Mouse (Mus musculus) cerebellum, postnatal 10 days (tissue): ENCODE measurements at regions not wholly inside any gene's neighbourhood (a gene's known extent, or its start where the extent isn't known, plus 50 kb on each side); places are given as distances from the start of the nearest gene placed in this dataset.

ENCODE experiments used
- DNase-seq, 2 experiments: peaks; one replicate each; pipeline ENCODE4 v3.0.0; 2021; ENCODE audit warnings: mixed read lengths in 2 of 2

- DNase-seq: peak in 1 of 2 experiments; percentile 45
Measured at GRCm38 (mm10) chr5:33511529-33512252, 77.9 kb upstream of the Nkx1-1 start.

- no peak for DNase-seq
Measured at GRCm38 (mm10) chr5:33505786-33506185, 72.0 kb upstream of the Nkx1-1 start.

GRCm38 (mm10) chr5:33501735-33502495 lies 68.1 kb upstream of the Nkx1-1 start:
- no peak for DNase-seq

GRCm38 (mm10) chr5:33501211-33501610 lies 67.4 kb upstream of the Nkx1-1 start:
- peak in 1 of 2 experiments; percentile 35 for DNase-seq

- peak; percentile 97 to 98 for DNase-seq
Measured at GRCm38 (mm10) chr5:33495900-33496529, 62.2 kb upstream of the Nkx1-1 start.

- no peak for DNase-seq
Measured at GRCm38 (mm10) chr5:33495276-33495675, 61.5 kb upstream of the Nkx1-1 start.

GRCm38 (mm10) chr5:33492604-33493315 lies 59.0 kb upstream of the Nkx1-1 start:
- DNase-seq: no peak

- DNase-seq: no peak
Measured at GRCm38 (mm10) chr5:33489286-33489685, 55.5 kb upstream of the Nkx1-1 start.

- DNase-seq: peak; percentile 44 to 50
Measured at GRCm38 (mm10) chr5:33488152-33488561, 54.4 kb upstream of the Nkx1-1 start.

GRCm38 (mm10) chr5:33485765-33486164 lies 52.0 kb upstream of the Nkx1-1 start:
- DNase-seq: no peak
